Mouse (Mus musculus): Measurements from ENCODE around the gene Eng. TPM values are rescaled to one million over a fixed set of nuclear protein-coding genes. Genes with fewer than 3 reads are reported as not detected.

Gene Eng
- polyA plus RNA-seq, 1 experiment = 1.6 TPM

GRCm38 (mm10) chr2:32606161-32607142 is 39.9 kb upstream of the Eng start:
- Histone ChIP-seq H3K79me2 (ENCODE audit: control insufficient read depth, insufficient read depth) (peaks cover 11% of the 10 kb centered on the region), H3ac (ENCODE audit: control insufficient read depth, insufficient read length) (peak overlapping the region; percentile 25), H3K27me3 (ENCODE audit: control insufficient read depth, insufficient read depth, insufficient read length) (no peaks in the 10 kb centered on the region), H3K4me3 (peak overlapping the region; percentile 66), H3K36me3 (ENCODE audit: control insufficient read depth, insufficient read depth) (no peaks in the 10 kb centered on the region), H3K4me2 (ENCODE audit: low read depth) (peak overlapping the region; percentile 94)
- TF ChIP-seq TCF12 (IDR thresholded peaks at IDR 0.05; ENCODE audit: insufficient read depth, poor library complexity, severe bottlenecking) = no peak
- peak; percentile 48 for TF ChIP-seq POLR2AphosphoS2 (IDR thresholded peaks at IDR 0.05; ENCODE audit: insufficient read length, low read depth)
- peak; percentile 47 for TF ChIP-seq POLR2A (IDR thresholded peaks at IDR 0.05; ENCODE audit: insufficient read length, low read depth)
- peak in 1 of 3 experiments; percentile 41 for TF ChIP-seq MYOG (IDR thresholded peaks at IDR 0.05; ENCODE audit: control insufficient read depth in 1 of 3, insufficient read depth in 1 of 3, insufficient read length in 2 of 3, low read depth in 2 of 3)

- TF ChIP-seq POLR2AphosphoS2 (IDR thresholded peaks at IDR 0.05; ENCODE audit: insufficient read length, low read depth) (no peak), CEBPB (IDR thresholded peaks at IDR 0.05; ENCODE audit: insufficient read depth, poor library complexity, severe bottlenecking) (peak; percentile 63; the same call in 1 of the 2 replicates), POLR2A (IDR thresholded peaks at IDR 0.05; ENCODE audit: insufficient read length, low read depth) (peak; percentile 31), TCF3 (IDR thresholded peaks at IDR 0.05; ENCODE audit: insufficient read length, low read depth) (no peak), TCF12 (IDR thresholded peaks at IDR 0.05; ENCODE audit: insufficient read depth, poor library complexity, severe bottlenecking) (no peak)
- H3K79me2 ChIP-seq (ENCODE audit: control insufficient read depth, insufficient read depth) = peaks cover 11% of the 10 kb centered on the region
- peak overlapping the region; percentile 94 for H3K4me2 ChIP-seq (ENCODE audit: low read depth)
- no peaks in the 10 kb centered on the region for H3K27me3 ChIP-seq (ENCODE audit: control insufficient read depth, insufficient read depth, insufficient read length)
- peak overlapping the region; percentile 25 for H3ac ChIP-seq (ENCODE audit: control insufficient read depth, insufficient read length)
- peak overlapping the region; percentile 66 for H3K4me3 ChIP-seq
- H3K36me3 ChIP-seq (ENCODE audit: control insufficient read depth, insufficient read depth) = no peaks in the 10 kb centered on the region
Observed at GRCm38 (mm10) chr2:32607262-32607947, 39.0 kb upstream of the Eng start.

GRCm38 (mm10) chr2:32608141-32608777 is 38.1 kb upstream of the Eng start:
- Histone ChIP-seq H3K36me3 (ENCODE audit: control insufficient read depth, insufficient read depth) (peaks cover 7% of the 10 kb centered on the region), H3ac (ENCODE audit: control insufficient read depth, insufficient read length) (peak overlapping the region; percentile 25), H3K4me3 (peak overlapping the region; percentile 66), H3K27me3 (ENCODE audit: control insufficient read depth, insufficient read depth, insufficient read length) (no peaks in the 10 kb centered on the region), H3K4me2 (ENCODE audit: low read depth) (peak overlapping the region; percentile 94), H3K79me2 (ENCODE audit: control insufficient read depth, insufficient read depth) (peaks cover 11% of the 10 kb centered on the region)
- no peak for TF ChIP-seq USF1 (IDR thresholded peaks at IDR 0.05; ENCODE audit: low read depth)
- peak; percentile 15 for TF ChIP-seq SRF (IDR thresholded peaks at IDR 0.05; ENCODE audit: control insufficient read depth, insufficient read length, low read depth)
- peak; percentile 47 for TF ChIP-seq POLR2A (IDR thresholded peaks at IDR 0.05; ENCODE audit: insufficient read length, low read depth)

GRCm38 (mm10) chr2:32608778-32609435 is 37.5 kb upstream of the Eng start:
- peak overlapping the region; percentile 94 for H3K4me2 ChIP-seq (ENCODE audit: low read depth)
- peaks cover 12% of the 10 kb centered on the region for H3K36me3 ChIP-seq (ENCODE audit: control insufficient read depth, insufficient read depth)
- H3K4me3 ChIP-seq = peak overlapping the region; percentile 66
- no peak overlapping the region for H3ac ChIP-seq (ENCODE audit: control insufficient read depth, insufficient read length)
- TF ChIP-seq CEBPB (IDR thresholded peaks at IDR 0.05; ENCODE audit: insufficient read depth, poor library complexity, severe bottlenecking) (no peak), TCF12 (IDR thresholded peaks at IDR 0.05; ENCODE audit: insufficient read depth, poor library complexity, severe bottlenecking) (no peak), SRF (IDR thresholded peaks at IDR 0.05; ENCODE audit: control insufficient read depth, insufficient read length, low read depth) (no peak), MAX (IDR thresholded peaks at IDR 0.05; ENCODE audit: low read depth) (no peak), MYOD1 (IDR thresholded peaks at IDR 0.05; ENCODE audit: control insufficient read depth in 1 of 3, insufficient read length in 2 of 3, low read depth in 2 of 3) (no peak), MYOG (IDR thresholded peaks at IDR 0.05; ENCODE audit: control insufficient read depth in 1 of 3, insufficient read depth in 1 of 3, insufficient read length in 2 of 3, low read depth in 2 of 3) (no peak), POLR2AphosphoS2 (IDR thresholded peaks at IDR 0.05; ENCODE audit: insufficient read length, low read depth) (no peak), TCF3 (IDR thresholded peaks at IDR 0.05; ENCODE audit: insufficient read length, low read depth) (no peak), USF1 (IDR thresholded peaks at IDR 0.05; ENCODE audit: low read depth) (no peak)
- H3K79me2 ChIP-seq (ENCODE audit: control insufficient read depth, insufficient read depth) = peaks cover 11% of the 10 kb centered on the region
- no peaks in the 10 kb centered on the region for H3K27me3 ChIP-seq (ENCODE audit: control insufficient read depth, insufficient read depth, insufficient read length)
